Mouse (Mus musculus) forebrain, embryonic 12.5 days (tissue): ENCODE results near the gene Npl. TPM values are rescaled to one million over a fixed set of nuclear protein-coding genes. Genes with fewer than 3 reads are reported as not detected.

Source experiments
- ATAC-seq: fragments of 200-750 bp; cut with Nextera tagmentation; 2 replicates; pipeline ENCODE4 v1.8.0; 2017; ENCODE audit warnings: moderate TSS enrichment; ENCODE audit not compliant: low FRiP score
- H3K27ac ChIP-seq: fragments of 300-500 bp; sonication (generic); 2 replicates; pipeline ENCODE4 v1.5.1; 2016; ENCODE audit warnings: mild to moderate bottlenecking
- H3K27me3 ChIP-seq: fragments of 300-500 bp; sonication (generic); 2 replicates; pipeline ENCODE4 v1.6.1; 2016; ENCODE audit warnings: mild to moderate bottlenecking
- H3K36me3 ChIP-seq: fragments of 300-500 bp; sonication (generic); replicated peaks from 2 replicates; pipeline ENCODE4 v1.6.1; 2016; ENCODE audit warnings: mild to moderate bottlenecking
- H3K4me1 ChIP-seq: fragments of 300-500 bp; sonication (generic); 2 replicates; pipeline ENCODE4 v1.6.1; 2016
- H3K4me2 ChIP-seq: fragments of 300-500 bp; sonication (generic); 2 replicates; pipeline ENCODE4 v1.6.1; 2016; ENCODE audit warnings: mild to moderate bottlenecking, moderate library complexity
- H3K4me3 ChIP-seq: fragments of 300-500 bp; sonication (generic); replicated peaks from 2 replicates; pipeline ENCODE4 v1.5.1; 2016; ENCODE audit warnings: mild to moderate bottlenecking
- H3K9ac ChIP-seq: fragments of 300-500 bp; sonication (generic); 2 replicates; pipeline ENCODE4 v1.6.1; 2016; ENCODE audit warnings: mild to moderate bottlenecking
- H3K9me3 ChIP-seq: fragments of 300-500 bp; sonication (generic); 2 replicates; pipeline ENCODE4 v1.6.1; 2016
- WGBS: fragments of 180-500 bp; shearing (Covaris S2); methylation state at CpG from one replicate; pipeline ENCODE4 v1.1.7; 2016; 5-methylcytosine and 5-hydroxymethylcytosine counted together
- polyA plus RNA-seq: library from polyadenylated mRNA; unstranded; fragments of >200 nt; fragmentation: Nextera tagmentation; extraction: Ambion mirVana; gene quantifications from 2 replicates; pipeline ENCODE4 v1.2.1, GENCODE M21; 2016

Gene Npl
- polyA plus RNA-seq, 1 experiment from 2014 or later = 10.9 TPM

GRCm38 (mm10) chr1:153481025-153481412 lies 68.8 kb downstream of the Npl start:
- Histone ChIP-seq H3K27me3 (no peaks in the 10 kb centered on the region), H3K36me3 (peaks cover 68% of the 10 kb centered on the region), H3K4me1 (peaks cover 18% of the 10 kb centered on the region), H3K9ac (no peak overlapping the region), H3K27ac (no peak overlapping the region), H3K9me3 (no peaks in the 10 kb centered on the region), H3K4me2 (no peak overlapping the region), H3K4me3 (no peak overlapping the region)
- WGBS = 78% methylated on average over 1 of the region's 1 CpGs
- no peak for ATAC-seq

- Histone ChIP-seq H3K9ac (no peak overlapping the region), H3K4me1 (peaks cover 16% of the 10 kb centered on the region), H3K4me3 (no peak overlapping the region), H3K27ac (no peak overlapping the region), H3K9me3 (no peaks in the 10 kb centered on the region), H3K4me2 (no peak overlapping the region), H3K27me3 (no peaks in the 10 kb centered on the region), H3K36me3 (peaks cover 71% of the 10 kb centered on the region)
- 50% methylated on average over 1 of the region's 1 CpGs for WGBS
- 0 out of 2 replicates have a peak, but pooled peaks have one; percentile 10 for ATAC-seq
Measured at GRCm38 (mm10) chr1:153480386-153481024, 69.3 kb downstream of the Npl start.

GRCm38 (mm10) chr1:153479296-153479695 lies 70.5 kb downstream of the Npl start:
- Histone ChIP-seq H3K4me1 (peaks cover 4% of the 10 kb centered on the region), H3K27ac (no peak overlapping the region), H3K36me3 (peaks cover 80% of the 10 kb centered on the region), H3K9ac (no peak overlapping the region), H3K4me2 (no peak overlapping the region), H3K4me3 (no peak overlapping the region), H3K27me3 (no peaks in the 10 kb centered on the region), H3K9me3 (no peaks in the 10 kb centered on the region)
- ATAC-seq = no peak
- 94% methylated on average over 1 of the region's 1 CpGs for WGBS

- Histone ChIP-seq H3K9me3 (no peaks in the 10 kb centered on the region), H3K4me1 (no peaks in the 10 kb centered on the region), H3K27me3 (no peaks in the 10 kb centered on the region), H3K36me3 (peaks cover 83% of the 10 kb centered on the region), H3K27ac (no peak overlapping the region), H3K9ac (no peak overlapping the region), H3K4me3 (no peak overlapping the region), H3K4me2 (no peak overlapping the region)
- 84% methylated on average over 1 of the region's 1 CpGs for WGBS
- ATAC-seq = no peak
Measured at GRCm38 (mm10) chr1:153461796-153462195, 88.0 kb downstream of the Npl start.

GRCm38 (mm10) chr1:153456137-153456536 lies 93.7 kb downstream of the Npl start:
- Histone ChIP-seq H3K4me2 (no peak overlapping the region), H3K27ac (no peak overlapping the region), H3K36me3 (peaks cover 66% of the 10 kb centered on the region), H3K9ac (no peak overlapping the region), H3K9me3 (no peaks in the 10 kb centered on the region), H3K4me1 (no peaks in the 10 kb centered on the region), H3K4me3 (no peak overlapping the region), H3K27me3 (no peaks in the 10 kb centered on the region)
- WGBS = 92% methylated on average over 5 of the region's 5 CpGs
- peak; percentile 42; the same call in 1 of the 2 replicates for ATAC-seq

- H3K27ac ChIP-seq = no peak overlapping the region
- ATAC-seq = peak; percentile 9; the same call in 1 of the 2 replicates
- no peaks in the 10 kb centered on the region for H3K27me3 ChIP-seq
- no peak overlapping the region for H3K4me3 ChIP-seq
- no peaks in the 10 kb centered on the region for H3K9me3 ChIP-seq
- H3K36me3 ChIP-seq = peaks cover 42% of the 10 kb centered on the region
- H3K4me2 ChIP-seq = no peak overlapping the region
- 85% methylated on average over 3 of the region's 3 CpGs for WGBS
- H3K4me1 ChIP-seq = no peaks in the 10 kb centered on the region
- H3K9ac ChIP-seq = no peak overlapping the region
Measured at GRCm38 (mm10) chr1:153453146-153453642, 96.7 kb downstream of the Npl start.

Other genes with a start within 250 kb of the Npl start
- 26.0 and 26.3 TPM in 2 replicates for gene Lamc1, start 217.3 kb downstream of the Npl start, polyA plus RNA-seq
- 0.12 and 0.29 TPM in 2 replicates for gene Shcbp1l, start 124.9 kb downstream of the Npl start, polyA plus RNA-seq
- 51.1 and 58.9 TPM in 2 replicates for gene Dhx9, start 62.4 kb downstream of the Npl start, polyA plus RNA-seq
- 24.3 and 25.1 TPM in 2 replicates for gene Rgs8, start 103.0 kb upstream of the Npl start, polyA plus RNA-seq
- gene Rgs16, start 190.3 kb upstream of the Npl start, polyA plus RNA-seq = 46.6 and 49.3 TPM in 2 replicates
- gene Rnasel, start 199.4 kb upstream of the Npl start, polyA plus RNA-seq = 29.1 and 31.6 TPM in 2 replicates